In genomic region chr13:9454426-9455177, GRCm38 (mm10) we compare ENCODE assay signal across 18 mouse cellular contexts.
A peak's percentile ranks its signal among the peaks of the same experiment; 100 is the strongest.
DNase-seq lines count a peak whose midpoint lies in the region; ATAC-seq and TF ChIP-seq lines count a peak whose summit lies in the region.
"Had no signal": no experiment of that assay in that cellular context is flagged by ENCODE, and none has a peak within 500 bp of the region (broad histone marks: within the 10 kb centered on the region; RNA-seq: fewer than 3 reads in every experiment).

No protein-coding gene starts in this region.

- no peak overlapping the region for H3K4me3 ChIP-seq in liver, adult 2 months (ENCODE audit: insufficient read depth, low read depth, low read length)
- no peak overlapping the region for H3K4me3 ChIP-seq in brown adipose tissue, adult 24 weeks (ENCODE audit: insufficient read depth, low read depth, low read length)
- H3K4me3 ChIP-seq in intestine, embryonic 15.5 days (replicated peaks), result no peak overlapping the region
- H3K4me3 ChIP-seq: embryonic facial prominence, embryonic 12.5 days; hindbrain, embryonic 15.5 days; liver, embryonic 13.5 days; neural tube, embryonic 13.5 days had no signal

- H3K36me3 ChIP-seq in liver, adult 2 months (ENCODE audit: control insufficient read depth, insufficient read depth, low read length), result no peaks in the 10 kb centered on the region
- no peaks in the 10 kb centered on the region for H3K36me3 ChIP-seq in intestine, embryonic 15.5 days
- H3K36me3 ChIP-seq: embryonic facial prominence, embryonic 12.5 days; hindbrain, embryonic 15.5 days; liver, embryonic 13.5 days; neural tube, embryonic 13.5 days had no signal

- WGBS in liver, adult 2 months, result 56% methylated on average over 4 of the region's 4 CpGs
- 72% methylated on average over 4 of the region's 4 CpGs for WGBS in intestine, embryonic 15.5 days

- peak; percentile 51 for DNase-seq in liver, adult 2 months (ENCODE audit: extremely low read depth, low read depth, low spot score)
- DNase-seq in liver, result no peak
- DNase-seq in kidney, adult 18-20 months, result peak; percentile 43
- peak; percentile 55 to 80 for DNase-seq in kidney, postnatal 25 days
- no peak for DNase-seq in left cerebral cortex, postnatal 14 days (ENCODE audit: low spot score in 2 of 2)
- DNase-seq in spleen, postnatal 10 days (ENCODE audit: low spot score in 2 of 2), result no peak
- DNase-seq: cerebellum, adult 9-11 months; gastrocnemius, postnatal 14 days; liver, embryonic 13.5 days; lung, postnatal 10 days; right cerebral cortex, adult 18-20 months; spleen, adult 18-20 months had no signal

- H3K79me2 ChIP-seq in liver, adult 2 months (ENCODE audit: control insufficient read depth, insufficient read depth, low read length), result peaks cover 5% of the 10 kb centered on the region; the same call in 1 of the 2 replicates

- no peak for ATAC-seq in intestine, embryonic 15.5 days
- ATAC-seq: midbrain, embryonic 16.5 days had no signal

- H3K27ac ChIP-seq in liver, adult 2 months (replicated peaks; ENCODE audit: insufficient read depth, low read depth, low read length), result no peak overlapping the region
- 0 out of 2 replicates have a peak overlapping the region, but pooled peaks have one; percentile 15 for H3K27ac ChIP-seq in brown adipose tissue, adult 24 weeks (replicated peaks; ENCODE audit: low read depth, low read length)
- H3K27ac ChIP-seq in intestine, embryonic 15.5 days, result no peak overlapping the region
- H3K27ac ChIP-seq: embryonic facial prominence, embryonic 12.5 days; hindbrain, embryonic 15.5 days; liver, embryonic 13.5 days; neural tube, embryonic 13.5 days had no signal

- intact Hi-C loops in left cerebral cortex, postnatal 14 days (cut with DNase I), result no loop called here

- peaks cover 4% of the 10 kb centered on the region for H3K4me1 ChIP-seq in liver, adult 2 months (ENCODE audit: control insufficient read depth, insufficient read depth, low read length)
- H3K4me1 ChIP-seq in brown adipose tissue, adult 24 weeks (ENCODE audit: control insufficient read depth, insufficient read depth, insufficient read length, low read length), result peaks cover 6% of the 10 kb centered on the region
- H3K4me1 ChIP-seq in intestine, embryonic 15.5 days (replicated peaks), result no peaks in the 10 kb centered on the region
- H3K4me1 ChIP-seq: embryonic facial prominence, embryonic 12.5 days had no signal

- no peaks in the 10 kb centered on the region for H3K9me3 ChIP-seq in intestine, embryonic 15.5 days
- H3K9me3 ChIP-seq: embryonic facial prominence, embryonic 12.5 days; hindbrain, embryonic 15.5 days; liver, embryonic 13.5 days; neural tube, embryonic 13.5 days had no signal

- no peak for TF ChIP-seq CTCF in liver, adult 2 months (IDR thresholded peaks at IDR 0.05; ENCODE audit: low read depth, low read length)

- H3K27me3 ChIP-seq in liver, adult 2 months (ENCODE audit: control insufficient read depth, insufficient read depth, low read length), result no peaks in the 10 kb centered on the region
- H3K27me3 ChIP-seq in intestine, embryonic 15.5 days (replicated peaks), result no peaks in the 10 kb centered on the region
- H3K27me3 ChIP-seq: embryonic facial prominence, embryonic 12.5 days; hindbrain, embryonic 15.5 days; liver, embryonic 13.5 days; neural tube, embryonic 13.5 days had no signal

- no peak overlapping the region for H3K4me2 ChIP-seq in intestine, embryonic 15.5 days (replicated peaks)
- H3K4me2 ChIP-seq: embryonic facial prominence, embryonic 12.5 days; hindbrain, embryonic 15.5 days; liver, embryonic 13.5 days; neural tube, embryonic 13.5 days had no signal

- H3K9ac ChIP-seq in liver, adult 2 months (ENCODE audit: low read depth, low read length), result no peak overlapping the region
- H3K9ac ChIP-seq in intestine, embryonic 15.5 days, result no peak overlapping the region
- H3K9ac ChIP-seq: embryonic facial prominence, embryonic 12.5 days; hindbrain, embryonic 15.5 days; liver, embryonic 13.5 days; neural tube, embryonic 13.5 days had no signal

- no peak for TF ChIP-seq POLR2A in liver, adult 2 months (IDR thresholded peaks at IDR 0.05; ENCODE audit: extremely low read depth, insufficient read depth, low read length)

Comparison
In these comparisons a context has a peak if more than half of its experiments do, and no peak if none do; other contexts are left out.
1. DNase-seq: peak in liver, adult 2 months (single experiment), kidney, adult 18-20 months (single experiment) and kidney, postnatal 25 days (2 of 2); none in liver (single experiment), left cerebral cortex, postnatal 14 days (0 of 2) and spleen, postnatal 10 days (0 of 2).